Mouse (Mus musculus): ENCODE results near the gene Parva. TPM values are rescaled to one million over a fixed set of nuclear protein-coding genes. Genes with fewer than 3 reads are reported as not detected.

Parva gene
- total RNA-seq, 1 experiment from 2014 or later: not detected

- ATAC-seq (replicated peaks; ENCODE audit: insufficient number of reproducible peaks, low FRiP score, low TSS enrichment, poor library complexity, severe bottlenecking): no peak
Measured at GRCm38 (mm10) chr7:112634505-112635213, 207.4 kb downstream of the Parva start.

- no peak for ATAC-seq (replicated peaks; ENCODE audit: insufficient number of reproducible peaks, low FRiP score, low TSS enrichment, poor library complexity, severe bottlenecking)
Measured at GRCm38 (mm10) chr7:112635936-112636335, 208.6 kb downstream of the Parva start.

Other genes starting within 250 kb of the Parva start
- gene Mical2, start 201.6 kb upstream of the Parva start, total RNA-seq (2017): 0.75 to 3.9 TPM (median 1.6 TPM) in 3 replicates

Data from monocyte, adult 5-6 weeks (primary cell).